Mouse (Mus musculus) spleen, adult 12 weeks (tissue): ENCODE measurements around the gene Epb41l4b.
A peak's percentile ranks its signal among the peaks of the same experiment; 100 is the strongest.

ENCODE experiments used
- DNase-seq: peaks from one replicate; pipeline ENCODE4 v3.0.0; 2022; ENCODE audit warnings: low spot score

Epb41l4b gene

GRCm38 (mm10) chr4:57113472-57114216 is 29.6 kb downstream of the Epb41l4b start:
- no peak for DNase-seq

GRCm38 (mm10) chr4:57111992-57112540 is 31.2 kb downstream of the Epb41l4b start:
- no peak for DNase-seq

- DNase-seq = no peak
Observed at GRCm38 (mm10) chr4:57111411-57111810, 31.8 kb downstream of the Epb41l4b start.

GRCm38 (mm10) chr4:57109543-57109942 is 33.7 kb downstream of the Epb41l4b start:
- DNase-seq = no peak

DNA sequence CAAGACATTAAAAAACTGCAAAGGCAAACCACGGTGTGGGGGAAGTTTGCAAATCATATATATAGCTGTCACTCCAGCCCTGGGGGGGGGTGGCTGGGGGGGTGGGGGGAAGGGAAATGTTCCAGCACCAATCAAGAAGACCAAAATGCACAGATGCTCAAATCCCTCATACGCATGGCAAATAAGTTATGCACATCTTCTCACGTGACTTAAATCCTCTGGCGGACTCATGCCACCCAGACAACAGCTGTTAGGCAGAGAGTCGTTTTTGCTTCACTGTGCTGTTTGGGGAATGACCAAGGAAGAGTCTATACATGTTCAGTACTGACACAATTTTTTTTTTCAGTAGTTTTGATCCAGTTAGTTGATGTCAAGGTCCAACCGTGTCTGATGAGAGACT is 37.9 kb downstream of the Epb41l4b start:
- DNase-seq = no peak

GRCm38 (mm10) chr4:57103830-57104229 is 39.4 kb downstream of the Epb41l4b start:
- no peak for DNase-seq

GRCm38 (mm10) chr4:57101095-57101494 is 42.1 kb downstream of the Epb41l4b start:
- no peak for DNase-seq

- DNase-seq = no peak
Observed at GRCm38 (mm10) chr4:57097411-57097810, 45.8 kb downstream of the Epb41l4b start.

GRCm38 (mm10) chr4:57095569-57095968 is 47.7 kb downstream of the Epb41l4b start:
- DNase-seq = no peak

DNA sequence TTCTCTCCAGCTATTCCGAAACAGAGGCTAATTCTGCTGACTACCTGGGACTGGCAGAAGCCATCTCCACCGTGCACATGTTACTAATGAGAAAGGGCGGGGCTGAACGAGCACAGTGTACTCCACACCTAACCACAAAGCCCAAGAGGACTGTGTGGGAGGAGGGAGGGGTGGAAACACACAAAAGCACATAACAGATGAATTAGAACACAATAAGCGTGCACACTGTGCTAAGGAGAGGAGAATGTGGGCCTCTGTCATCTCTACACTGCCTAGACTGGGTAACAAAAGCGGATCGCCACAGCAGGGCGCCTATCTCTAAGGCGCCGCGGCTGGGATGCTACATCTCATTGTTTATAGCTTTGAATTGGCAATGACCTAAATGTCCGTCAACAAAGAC is 51.9 kb downstream of the Epb41l4b start:
- peak; percentile 29 for DNase-seq

- DNase-seq = no peak
Observed at GRCm38 (mm10) chr4:57088301-57088700, 54.9 kb downstream of the Epb41l4b start.

GRCm38 (mm10) chr4:57085750-57086400 is 57.4 kb downstream of the Epb41l4b start:
- DNase-seq = no peak

DNA sequence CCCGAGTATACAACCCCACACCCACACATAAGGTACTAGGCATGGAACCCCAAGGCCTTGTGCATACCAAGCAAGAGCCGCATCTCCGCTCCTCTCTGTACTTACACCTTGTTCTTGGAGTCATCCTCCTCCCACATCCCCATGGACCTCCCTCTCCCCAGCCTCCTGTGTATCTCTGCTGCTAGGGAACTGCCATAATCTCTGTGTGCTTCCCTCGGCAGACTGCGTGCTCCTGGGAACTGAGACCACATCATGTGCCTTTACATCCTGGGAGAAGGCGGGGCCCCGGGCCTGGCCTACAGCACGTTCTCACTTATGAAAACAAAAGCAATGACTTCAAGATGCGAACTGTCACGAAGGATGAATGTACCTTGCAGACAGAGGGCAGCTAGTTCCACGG is 59.6 kb downstream of the Epb41l4b start:
- DNase-seq = no peak

DNA sequence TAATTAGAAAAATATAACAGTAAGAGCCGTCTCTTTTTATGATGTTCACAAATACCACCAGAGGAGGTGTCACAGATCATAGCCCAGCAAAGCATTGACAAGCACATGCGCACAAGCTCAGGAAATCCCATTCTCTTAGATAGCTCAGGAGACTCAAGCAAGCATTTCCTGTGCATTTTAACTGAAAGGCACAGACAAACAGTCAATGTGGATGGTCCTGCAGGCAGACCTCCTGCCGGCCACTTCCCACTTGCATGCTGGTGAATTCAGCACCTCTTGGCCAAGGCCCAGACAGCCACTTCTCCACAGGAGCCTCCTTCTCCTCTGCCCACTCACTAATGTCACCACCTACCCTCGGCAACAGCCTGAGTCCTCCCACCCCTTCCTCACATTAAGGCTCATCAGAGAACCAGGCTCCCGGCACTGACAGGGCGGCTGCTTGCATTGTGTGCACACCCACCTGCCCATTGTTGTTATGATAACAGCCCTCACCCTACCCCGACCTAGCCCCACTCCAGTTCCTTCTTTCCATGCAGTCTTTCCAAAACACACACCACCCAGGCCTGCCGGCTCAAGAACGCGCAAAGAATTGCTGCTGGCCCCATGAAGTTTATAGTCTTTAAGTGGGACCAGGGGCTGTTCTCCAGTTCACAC is 60.3 kb downstream of the Epb41l4b start:
- DNase-seq = no peak

GRCm38 (mm10) chr4:57081463-57081862 is 61.8 kb downstream of the Epb41l4b start:
- no peak for DNase-seq

- no peak for DNase-seq
Observed at GRCm38 (mm10) chr4:57073843-57074242, 69.4 kb downstream of the Epb41l4b start.

DNA sequence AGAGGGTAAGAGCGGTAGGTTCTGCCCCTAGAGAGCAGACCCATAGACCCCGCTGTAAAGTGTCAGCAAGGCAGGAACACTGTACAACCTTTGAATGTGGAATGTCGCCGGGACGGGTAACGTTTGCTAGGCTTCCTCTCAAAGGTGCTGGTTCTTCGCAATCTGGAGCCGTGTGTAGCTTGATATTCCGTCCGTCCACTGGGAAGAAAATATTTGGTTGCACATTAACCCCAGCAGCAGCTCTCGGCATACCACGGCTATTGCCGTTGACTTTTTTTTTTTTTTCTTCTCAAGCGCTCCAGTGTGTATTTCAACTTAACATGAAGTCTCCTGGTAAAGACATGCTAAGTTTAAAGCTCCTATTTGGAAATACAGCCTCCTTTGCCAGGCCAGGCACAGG is 70.1 kb downstream of the Epb41l4b start:
- no peak for DNase-seq

- no peak for DNase-seq
Observed at GRCm38 (mm10) chr4:57070640-57071039, 72.6 kb downstream of the Epb41l4b start.

- no peak for DNase-seq
Observed at GRCm38 (mm10) chr4:57068397-57068796, 74.8 kb downstream of the Epb41l4b start.

GRCm38 (mm10) chr4:57067801-57068200 is 75.4 kb downstream of the Epb41l4b start:
- no peak for DNase-seq

- DNase-seq = no peak
Observed at GRCm38 (mm10) chr4:57066936-57067335, 76.3 kb downstream of the Epb41l4b start.

DNA sequence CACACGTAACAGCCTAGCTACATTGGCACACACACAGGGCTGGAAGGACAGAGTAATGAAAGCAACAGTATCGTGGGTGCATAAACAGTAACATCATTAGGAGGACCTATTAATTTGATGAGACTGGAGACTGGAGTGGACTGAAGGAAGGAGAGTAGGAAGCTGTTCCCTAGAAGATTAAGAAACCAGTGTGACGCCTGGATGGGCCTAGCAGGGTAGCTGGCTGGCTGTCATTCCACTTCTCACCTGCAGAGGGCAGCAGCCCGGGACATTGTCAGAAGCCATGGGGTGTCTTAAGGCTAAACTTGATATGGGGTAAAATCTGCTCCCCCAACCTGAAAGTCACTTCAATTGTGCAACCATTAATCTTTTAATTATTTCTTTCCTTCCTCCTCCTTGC is 78.0 kb downstream of the Epb41l4b start:
- peak; percentile 48 for DNase-seq

DNA sequence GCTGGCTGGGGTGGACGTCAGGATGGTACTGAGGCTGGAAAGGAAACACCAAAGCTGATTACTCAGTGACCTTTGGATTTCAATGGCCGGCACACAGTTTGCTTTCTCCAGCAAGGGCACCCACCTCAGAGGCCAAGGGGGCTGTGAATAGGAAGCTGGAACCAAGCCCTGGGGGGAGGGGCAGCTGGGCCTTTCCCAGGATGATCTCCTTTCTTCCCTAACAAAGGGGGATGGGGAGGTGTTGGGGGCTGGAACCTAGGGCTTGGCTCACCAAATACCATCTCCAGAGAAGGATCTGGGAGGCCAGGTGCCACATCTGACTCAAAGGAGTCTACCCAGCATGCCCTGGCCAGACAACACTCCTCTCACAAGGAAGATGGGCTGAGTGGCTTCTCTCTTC is 78.4 kb downstream of the Epb41l4b start:
- no peak for DNase-seq
